Mouse (Mus musculus) liver, adult (tissue): Measurements from ENCODE around the gene Peli2.

Experiments
- GATA4 ChIP-seq: IDR thresholded peaks from 2 replicates; pipeline ENCODE4 v1.6.1; 2014; ENCODE audit warnings: mild to moderate bottlenecking, low read length; ENCODE audit not compliant: insufficient replicate concordance

The Peli2 gene

DNA sequence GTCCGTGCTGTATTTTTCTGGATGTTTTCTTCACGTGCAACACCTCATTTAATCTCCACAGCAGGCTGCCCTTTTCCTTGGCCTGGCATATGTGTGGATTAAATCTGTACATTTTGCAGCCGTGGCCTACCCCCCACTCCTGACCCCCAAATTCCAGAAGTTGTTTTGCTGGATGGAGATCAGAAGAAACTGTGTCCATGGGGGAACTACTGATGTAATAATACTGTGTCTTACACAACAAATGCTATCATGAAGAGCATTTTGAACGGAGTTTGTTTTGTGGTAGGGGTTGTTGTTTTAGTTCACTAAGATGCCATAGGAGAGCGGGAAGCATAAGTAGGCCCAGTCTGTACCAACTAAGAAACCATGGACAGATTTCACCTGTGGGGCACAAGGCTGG is 88.8 kb downstream of the Peli2 start:
- TF ChIP-seq GATA4 = no peak

DNA sequence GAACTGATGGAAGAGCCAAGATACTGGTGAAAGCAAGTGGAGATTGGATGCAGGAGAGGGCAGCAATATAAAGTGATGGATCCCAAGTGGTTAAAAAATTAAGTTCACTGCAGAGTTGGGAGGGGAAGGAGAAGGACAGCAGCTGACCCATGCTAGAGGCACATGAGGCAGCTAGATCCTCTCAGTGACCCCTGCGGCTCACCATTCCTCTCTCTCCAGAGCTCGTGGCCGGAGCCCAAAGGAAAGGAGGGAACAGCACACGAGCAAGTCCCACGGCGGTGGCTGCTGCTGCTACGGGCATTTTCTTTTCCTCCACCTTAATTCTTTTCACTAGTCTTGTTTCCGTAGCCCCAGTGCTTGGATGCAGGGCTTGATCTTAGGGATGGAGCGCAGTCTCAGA is 89.5 kb downstream of the Peli2 start:
- TF ChIP-seq GATA4 = no peak

DNA sequence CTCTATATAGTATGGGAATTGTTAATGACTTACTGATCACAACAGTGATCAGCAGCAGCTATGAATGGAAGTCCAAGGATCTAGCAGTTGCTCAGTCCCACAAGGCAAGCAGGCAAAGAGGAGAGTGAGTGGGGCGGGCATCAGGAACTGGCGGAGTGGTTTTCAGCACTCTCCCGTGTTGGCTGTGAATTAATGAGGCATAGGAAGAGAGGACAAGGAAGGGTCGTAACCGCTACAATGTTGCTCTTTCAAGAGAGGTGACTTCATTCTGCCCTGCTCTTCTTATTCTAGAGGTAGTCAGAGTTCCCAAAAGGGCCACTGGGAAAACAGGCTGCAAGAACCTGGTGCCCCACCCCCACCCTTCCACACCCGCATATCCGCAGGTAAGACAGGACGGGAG is 90.9 kb downstream of the Peli2 start:
- no peak for TF ChIP-seq GATA4

DNA sequence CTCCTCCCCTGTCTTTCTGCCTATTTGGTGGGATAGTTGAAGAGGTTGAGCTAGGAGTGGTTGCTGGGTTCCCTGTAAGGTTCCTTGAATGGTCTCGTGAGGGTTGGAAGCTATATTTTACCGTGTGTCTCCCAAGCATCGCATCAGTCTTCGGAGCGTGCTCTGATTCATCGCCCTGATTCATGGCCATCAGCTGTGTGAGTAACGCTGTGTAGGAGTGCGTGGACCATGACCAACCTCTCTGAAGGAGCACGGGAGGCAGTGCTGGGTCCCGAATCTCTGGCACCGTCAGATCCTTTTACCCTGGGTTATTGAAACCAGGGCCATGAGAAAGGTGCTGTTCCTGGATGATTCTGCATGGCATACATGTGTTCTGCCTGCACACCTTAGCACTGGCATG is 92.2 kb downstream of the Peli2 start:
- TF ChIP-seq GATA4 = no peak

DNA sequence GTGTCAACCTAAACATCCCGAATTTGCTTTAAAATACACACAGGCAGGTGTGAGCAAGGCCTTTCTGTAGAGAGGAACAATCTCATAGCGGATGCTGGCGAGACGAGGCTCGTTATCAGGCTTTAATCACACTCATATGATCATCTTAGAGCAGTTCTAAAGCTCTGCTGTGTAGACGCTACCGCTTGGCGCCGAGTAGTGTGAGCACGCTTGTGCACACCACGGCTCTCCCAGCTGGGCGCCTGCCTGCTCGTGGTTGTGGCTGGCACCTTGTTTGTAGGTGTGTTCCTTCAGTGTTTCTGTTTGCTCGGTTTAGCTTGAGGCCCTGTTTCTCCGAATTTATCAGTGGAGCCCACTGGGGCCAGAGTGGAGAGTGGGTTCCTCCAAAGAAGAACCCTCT is 93.0 kb downstream of the Peli2 start:
- TF ChIP-seq GATA4 = no peak

DNA sequence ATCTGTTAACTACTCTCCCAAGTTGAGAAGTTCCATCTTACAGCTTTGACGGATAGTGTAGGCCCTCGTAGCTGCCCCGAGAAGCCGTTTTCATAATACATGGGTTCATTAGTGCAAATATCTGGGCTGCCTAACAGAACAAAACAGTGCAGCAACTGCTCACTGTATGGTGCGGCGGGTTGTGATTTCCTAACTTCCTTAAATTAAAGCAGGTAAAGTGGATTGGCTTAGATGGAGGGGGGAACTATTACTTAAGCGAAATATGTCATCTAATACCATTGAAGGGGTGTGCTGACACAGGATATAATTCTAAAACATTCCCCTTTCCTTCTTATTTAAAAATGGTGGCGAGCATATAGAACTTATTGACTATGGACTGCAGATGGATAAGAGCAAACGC is 101.4 kb downstream of the Peli2 start:
- no peak for TF ChIP-seq GATA4

DNA sequence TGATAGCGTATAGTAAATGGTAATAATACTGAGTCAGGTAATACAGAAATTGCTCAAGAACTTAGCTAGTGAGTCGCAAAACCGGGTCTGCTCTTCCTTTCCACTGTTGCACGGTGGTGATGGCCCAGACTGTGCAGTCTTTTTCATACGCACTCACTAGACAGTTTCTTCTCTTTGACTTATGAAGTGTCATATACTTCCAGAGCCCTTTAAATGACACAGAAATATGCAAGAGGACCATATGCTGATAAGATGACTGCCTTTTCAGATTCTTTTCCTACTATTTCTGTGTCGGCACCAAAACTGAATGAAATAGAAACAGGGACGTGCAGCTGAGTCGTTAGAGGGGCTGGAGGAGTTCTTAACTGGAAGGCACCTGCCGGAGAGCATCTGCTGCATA is 102.1 kb downstream of the Peli2 start:
- TF ChIP-seq GATA4 = no peak

DNA sequence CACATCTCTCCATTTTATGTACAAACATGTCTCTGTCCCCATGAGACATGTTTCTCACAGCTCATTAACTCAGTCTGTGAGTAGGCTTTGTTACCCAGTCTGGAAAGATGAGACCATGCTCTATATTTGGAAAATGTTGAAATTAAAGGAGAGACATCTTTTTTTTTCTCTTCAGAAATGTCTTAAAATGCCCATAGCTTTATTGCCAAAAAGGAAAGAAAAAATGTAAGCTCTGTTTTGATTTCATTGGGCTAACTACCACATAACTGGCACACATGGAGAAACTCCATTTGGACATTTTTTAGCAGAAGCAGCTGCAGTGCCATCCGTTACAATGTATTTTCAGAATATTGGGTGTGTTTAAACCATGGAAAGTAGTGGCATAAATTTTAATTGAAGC is 103.6 kb downstream of the Peli2 start:
- no peak for TF ChIP-seq GATA4

DNA sequence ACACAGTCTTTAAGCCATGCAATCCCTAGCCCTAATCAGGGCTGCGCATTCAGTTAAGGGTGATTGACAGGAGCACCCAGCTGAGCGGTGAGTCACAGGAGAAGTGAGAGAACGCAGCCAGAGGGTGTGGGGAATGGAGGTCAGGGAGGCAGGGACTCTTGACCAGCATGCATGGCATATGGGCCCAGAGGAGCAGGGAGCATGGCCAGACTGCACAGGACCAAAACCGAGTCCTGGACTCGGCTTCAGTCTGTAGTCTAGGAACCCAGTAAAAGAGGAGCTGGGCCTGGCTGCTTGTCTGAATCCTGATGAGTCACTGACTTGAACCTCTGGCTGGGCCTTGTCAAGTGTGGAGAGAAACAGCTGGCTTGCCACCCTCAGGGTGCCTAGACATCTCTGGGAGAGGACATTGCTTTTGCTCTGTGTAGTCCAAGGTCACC is 104.3 kb downstream of the Peli2 start:
- no peak for TF ChIP-seq GATA4

DNA sequence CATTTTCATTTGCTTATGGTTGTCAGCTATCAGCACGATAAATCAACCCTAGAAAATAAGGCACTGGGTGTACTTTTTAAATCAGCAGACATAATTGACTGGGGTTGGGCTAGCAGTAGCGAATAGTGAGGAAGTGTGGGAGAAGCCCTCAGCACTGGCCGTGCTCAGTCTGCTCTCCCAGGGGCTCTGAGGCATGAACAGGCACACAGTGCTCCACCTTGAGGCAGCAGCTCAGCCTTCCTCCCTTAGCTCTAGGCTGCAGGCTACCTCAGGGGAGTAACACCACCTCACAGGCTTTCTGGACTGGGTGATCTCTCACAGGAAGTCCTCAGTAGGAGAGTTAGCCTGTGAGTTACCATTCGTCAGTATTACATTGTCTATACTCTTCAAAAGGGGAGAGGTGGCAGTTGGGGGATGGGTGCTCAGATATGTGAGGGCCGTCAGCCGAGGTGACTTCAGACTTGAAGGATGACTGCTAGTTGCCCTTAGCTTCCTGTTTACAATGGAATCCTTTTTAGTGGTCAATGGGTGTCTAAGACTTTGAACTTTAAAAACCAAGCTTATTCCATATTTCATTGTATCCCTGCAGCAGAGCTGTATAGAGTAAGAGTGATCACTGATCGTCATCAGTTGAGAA is 105.3 kb downstream of the Peli2 start:
- TF ChIP-seq GATA4 = no peak

DNA sequence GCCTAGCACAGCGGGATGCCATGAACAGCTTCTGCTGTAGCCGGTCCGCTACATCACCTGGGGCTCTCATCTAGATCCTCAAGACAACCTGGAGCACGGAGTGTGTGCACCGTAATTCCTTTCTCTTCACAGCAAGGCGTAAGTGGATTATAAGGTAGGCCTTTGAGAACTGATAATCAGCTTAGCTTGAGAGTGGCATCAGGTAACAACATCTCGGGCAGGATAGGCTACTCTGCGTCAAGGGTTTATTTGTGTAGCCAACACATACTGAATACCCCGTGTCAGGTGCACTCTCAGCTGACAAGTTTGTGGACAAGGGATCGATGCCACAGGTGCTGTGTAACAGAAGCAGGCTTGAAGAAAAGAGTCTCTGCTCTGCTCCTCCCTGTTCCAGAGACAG is 106.1 kb downstream of the Peli2 start:
- no peak for TF ChIP-seq GATA4

DNA sequence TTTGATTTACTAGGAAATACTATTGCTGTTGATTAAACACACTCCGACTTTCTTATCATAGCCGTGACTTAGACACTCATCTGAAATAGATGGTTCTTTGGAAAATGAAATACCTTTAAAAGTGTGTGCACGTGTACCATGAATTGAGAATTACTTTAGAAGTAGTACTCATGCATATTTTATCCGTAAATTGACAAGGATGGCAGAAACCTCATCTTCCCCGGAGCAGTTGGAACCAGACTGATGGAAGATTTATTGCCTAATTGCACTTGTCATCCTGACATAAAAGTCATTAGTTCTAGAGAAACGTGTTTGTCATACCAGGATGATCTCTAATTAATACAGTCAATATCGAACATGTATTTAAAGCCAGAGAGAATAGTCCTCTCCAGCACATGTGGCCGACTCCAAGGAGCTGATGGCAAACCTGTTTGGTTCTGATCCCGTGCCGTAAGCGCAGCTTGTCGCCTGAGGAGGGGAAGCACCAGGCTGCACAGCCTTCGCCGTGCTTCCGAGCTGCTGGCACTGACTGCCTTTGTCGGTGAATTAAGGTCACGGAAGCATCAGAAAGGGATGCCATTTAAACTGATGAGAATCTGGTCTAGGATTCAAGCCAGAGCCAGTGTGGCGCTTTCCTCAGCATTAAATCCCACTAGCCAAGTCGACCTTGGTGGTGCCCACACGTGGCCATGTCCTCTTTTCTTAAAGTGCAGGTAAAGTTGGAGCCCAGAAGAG is 114.3 kb downstream of the Peli2 start:
- TF ChIP-seq GATA4 = no peak

DNA sequence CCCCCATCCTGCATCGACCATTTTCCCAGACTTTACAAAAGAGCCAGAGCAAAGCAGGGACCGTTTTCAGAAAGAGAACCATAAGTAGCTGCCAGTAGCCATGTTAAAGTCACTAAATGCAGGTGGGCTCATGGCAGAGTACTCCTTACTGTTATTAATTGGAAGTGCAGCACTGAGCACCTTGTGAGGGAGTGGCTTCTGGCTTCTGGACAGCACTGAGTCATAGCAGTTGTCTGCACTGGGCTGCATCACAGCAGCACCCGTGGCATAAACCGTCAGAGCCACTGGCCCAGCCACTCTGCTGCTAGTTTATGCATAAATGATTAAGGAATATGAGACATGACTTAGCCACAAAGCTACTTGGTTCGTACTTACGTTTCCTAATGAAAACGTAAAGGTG is 120.7 kb downstream of the Peli2 start:
- TF ChIP-seq GATA4 = no peak

DNA sequence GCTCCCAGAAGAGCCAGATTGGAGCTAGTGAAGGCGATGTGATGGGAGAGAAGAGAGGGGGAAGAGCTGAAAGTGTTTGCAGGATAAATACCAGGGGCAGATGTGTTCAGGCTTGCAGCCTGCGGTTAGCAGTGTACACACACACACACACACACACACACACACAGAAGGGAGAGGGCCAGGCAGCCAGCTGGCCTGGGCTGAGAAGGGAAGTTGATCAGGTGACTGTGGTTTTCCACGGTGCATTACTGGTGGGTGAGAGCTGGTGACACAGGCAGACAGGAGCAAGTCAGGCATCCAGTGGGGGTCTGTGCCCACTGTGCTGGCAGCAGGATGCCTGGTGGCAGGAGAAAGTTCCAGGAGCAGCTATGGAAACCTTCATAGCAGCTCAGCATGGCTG is 125.6 kb downstream of the Peli2 start:
- no peak for TF ChIP-seq GATA4

DNA sequence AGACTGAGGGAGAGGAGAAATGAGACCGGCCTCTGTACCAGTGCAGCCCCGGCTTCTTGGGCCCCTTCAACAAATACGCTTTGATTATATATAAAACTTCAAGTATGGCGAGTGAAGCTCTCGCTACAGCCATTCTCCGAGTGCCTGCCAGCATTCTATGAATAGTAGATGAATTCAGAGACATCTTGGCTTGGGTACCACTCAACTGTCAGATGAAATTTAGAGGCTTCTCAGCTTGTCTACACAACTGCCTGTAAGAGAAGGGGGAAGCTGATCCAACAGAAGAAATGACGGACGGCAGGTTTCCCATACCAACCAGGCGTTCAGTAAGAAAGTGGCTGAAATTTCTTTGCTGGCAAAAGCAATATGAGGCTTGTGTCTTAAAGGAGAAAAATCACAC is 126.3 kb downstream of the Peli2 start:
- no peak for TF ChIP-seq GATA4

DNA sequence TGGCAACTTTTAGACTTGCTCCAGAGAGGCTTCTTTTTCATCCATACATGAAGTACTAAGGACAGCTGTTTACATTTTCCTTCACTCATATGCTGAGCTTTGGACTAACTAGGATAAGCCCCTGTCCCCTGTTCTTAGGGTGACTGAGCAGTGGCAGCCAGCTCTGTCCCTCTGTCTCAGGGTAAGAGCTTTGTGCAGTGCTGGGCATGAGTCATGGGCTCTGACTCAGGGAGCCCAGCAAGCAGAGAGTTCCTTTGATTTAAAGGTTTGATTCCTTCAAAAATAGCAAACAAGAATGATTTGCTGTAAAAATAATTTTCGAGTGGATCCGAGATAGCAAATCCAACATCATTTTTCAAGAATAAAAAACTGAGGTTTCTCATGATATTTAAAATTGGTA is 128.8 kb downstream of the Peli2 start:
- TF ChIP-seq GATA4 = no peak

DNA sequence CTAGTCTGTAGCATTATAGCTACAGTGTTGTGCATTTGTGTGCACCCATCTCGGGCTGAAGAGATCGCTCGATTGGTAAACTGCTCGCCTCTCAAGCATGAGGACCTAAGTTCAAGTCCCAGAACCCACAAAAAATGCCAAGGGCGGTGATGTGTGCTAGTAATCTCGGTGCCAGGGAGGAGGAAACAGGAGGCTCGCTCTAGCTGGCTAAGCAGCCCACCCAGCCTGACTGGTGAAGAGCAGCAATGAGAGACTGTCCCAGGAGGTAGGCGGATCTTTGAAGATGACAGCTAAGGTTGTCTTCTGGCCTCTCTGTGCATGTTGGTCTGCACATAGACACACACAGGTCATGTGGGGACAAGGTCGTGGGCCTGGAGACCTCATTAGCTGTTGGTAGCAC is 129.3 kb downstream of the Peli2 start:
- TF ChIP-seq GATA4 = no peak

DNA sequence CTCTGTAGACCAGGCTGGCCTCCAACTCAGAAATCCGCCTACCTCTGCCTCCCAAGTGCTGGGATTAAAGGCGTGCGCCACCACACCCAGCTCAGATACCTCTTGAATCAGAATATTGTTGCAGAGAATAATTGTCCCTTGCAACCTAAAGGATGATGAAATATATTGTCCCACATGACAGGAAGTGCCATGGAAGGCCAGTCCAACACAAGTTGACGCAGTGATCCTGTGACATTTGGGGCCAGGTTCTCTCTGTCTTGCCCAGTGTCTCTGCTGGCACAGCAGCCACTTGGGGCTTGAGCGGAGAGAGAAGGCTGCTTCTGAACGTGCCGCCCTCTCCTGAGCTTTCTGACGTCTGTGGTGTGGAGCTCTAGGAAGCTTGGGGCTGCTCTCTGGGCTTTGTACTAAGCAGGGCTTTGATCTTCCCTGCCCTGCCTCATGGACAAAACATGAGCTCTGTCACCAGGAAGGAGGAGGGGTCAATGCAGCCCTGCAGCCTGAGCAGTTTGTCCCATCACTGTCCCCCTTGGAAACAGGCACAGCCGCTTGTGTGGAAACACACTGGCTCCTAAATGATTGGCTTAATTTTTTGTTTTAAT is 130.9 kb downstream of the Peli2 start:
- TF ChIP-seq GATA4 = no peak
